Mouse (Mus musculus) megakaryocyte, adult 5-6 weeks (primary cell): ENCODE results near the gene Iqschfp. TPM values are rescaled to one million over a fixed set of nuclear protein-coding genes. Genes with fewer than 3 reads are reported as not detected.

Source experiments
- ATAC-seq: 2 replicates; pipeline ENCODE4 v1.8.0; 2016; ENCODE audit warnings: mild to moderate bottlenecking, inconsistent platforms; ENCODE audit not compliant: poor library complexity, severe bottlenecking
- total RNA-seq, 2 experiments: library from RNA; stranded (forward) in 1 of 2; stranded (reverse) in 1 of 2; fragments of 153-499, 151-499 nt in 1 of 2; fragments of 221-1000, 200-1000 nt in 1 of 2; gene quantifications; 2 replicates each; pipeline versions ENCODE4 v1.2.3 to v1.2.4; 2015 to 2017

The Iqschfp gene
- total RNA-seq, 2 experiments from 2014 or later = not detected

DNA sequence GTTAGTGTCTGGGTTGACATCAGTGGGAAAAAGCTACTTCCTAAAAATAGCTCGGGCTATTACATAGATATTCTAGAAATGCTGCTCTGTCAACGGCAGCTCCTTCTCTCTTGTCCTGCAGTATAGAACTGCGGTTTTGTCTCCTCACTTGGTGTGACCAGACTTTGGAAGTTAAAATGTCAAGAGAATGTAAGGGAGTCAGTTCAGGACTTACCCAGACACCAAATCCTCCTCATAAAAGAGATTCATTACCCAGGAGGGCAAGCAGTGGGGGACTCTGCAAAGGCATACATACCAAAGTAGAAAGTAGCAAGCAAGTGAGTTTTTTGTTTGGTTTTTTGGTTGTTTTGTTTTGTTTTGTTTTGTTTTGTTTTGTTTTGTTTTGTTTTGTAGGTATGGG lies 520.2 kb downstream of the Iqschfp start:
- ATAC-seq = no peak

DNA sequence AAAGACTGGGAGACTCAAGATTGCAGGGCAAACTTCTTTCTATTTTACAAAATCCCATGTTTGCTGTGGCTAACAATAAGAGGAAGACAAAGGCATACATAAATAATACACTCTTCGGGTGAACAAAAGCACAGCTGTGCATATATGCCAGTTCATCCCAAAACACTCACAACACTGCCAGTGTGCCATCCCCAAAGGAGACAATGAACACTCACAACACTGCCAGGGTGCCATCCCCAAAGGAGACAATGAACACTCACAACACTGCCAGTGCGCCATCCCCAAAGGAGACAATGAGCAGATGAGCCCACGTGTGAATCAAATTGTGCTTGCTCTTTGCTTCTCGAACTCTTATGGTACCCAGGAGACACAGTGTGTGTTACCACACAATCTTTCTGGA lies 527.8 kb downstream of the Iqschfp start:
- ATAC-seq = no peak

DNA sequence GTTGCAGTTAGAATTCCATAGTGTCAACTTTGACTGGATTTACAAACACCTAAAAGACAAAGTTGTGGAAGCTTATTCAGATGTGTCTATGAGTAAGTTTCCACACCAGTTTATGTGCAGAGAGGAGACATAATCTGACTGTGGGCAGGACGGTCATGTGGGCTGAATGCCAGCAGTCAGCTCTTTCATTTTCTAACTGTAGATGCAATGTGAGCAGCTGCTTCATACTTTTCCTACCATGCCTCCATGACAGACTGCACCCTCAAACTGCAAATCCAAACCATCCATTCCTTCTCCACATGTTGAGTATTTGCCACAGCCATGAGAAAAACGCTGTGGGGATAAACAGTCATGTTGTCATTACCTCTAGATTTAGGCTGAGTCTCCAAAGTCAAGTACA lies 528.9 kb downstream of the Iqschfp start:
- ATAC-seq = no peak

DNA sequence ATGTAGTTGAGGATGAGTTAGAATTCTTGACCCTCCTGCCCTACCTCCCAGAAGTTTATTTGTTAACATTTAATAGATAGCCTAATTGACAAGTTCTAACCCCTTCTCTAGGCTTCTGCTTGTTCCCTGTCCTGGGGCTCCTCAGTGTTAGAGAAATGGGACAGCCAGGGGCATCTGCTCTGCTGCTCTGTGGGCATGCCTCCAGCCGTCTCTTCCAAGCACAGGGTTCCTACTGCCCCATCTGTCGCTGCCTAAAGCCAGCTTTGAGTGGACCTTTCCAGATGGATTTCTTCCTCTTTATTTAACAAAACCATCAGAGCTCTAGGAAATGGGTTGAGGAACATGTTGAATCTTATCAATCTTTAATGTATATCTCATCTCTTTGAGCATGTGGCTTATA lies 529.8 kb downstream of the Iqschfp start:
- ATAC-seq = no peak

DNA sequence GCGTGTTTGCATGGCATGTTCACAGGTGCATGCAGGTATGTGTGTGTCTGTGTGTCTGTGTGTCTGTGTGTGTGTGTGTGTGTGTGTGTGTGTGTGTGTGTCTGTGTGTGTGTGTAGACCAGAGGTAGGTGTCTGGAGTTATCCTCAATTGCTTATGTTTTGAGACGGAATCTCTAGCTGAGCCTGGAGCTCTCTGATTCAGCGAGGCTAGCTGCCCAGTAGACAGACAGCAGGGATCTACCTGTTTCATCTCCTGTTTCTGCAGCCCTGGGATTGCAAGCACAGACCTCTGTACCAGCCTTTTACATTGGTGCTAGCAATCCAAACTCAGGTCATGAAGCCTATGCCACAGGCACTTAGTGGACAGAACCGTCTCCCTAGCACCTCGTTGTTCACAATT lies 536.0 kb downstream of the Iqschfp start:
- no peak for ATAC-seq

DNA sequence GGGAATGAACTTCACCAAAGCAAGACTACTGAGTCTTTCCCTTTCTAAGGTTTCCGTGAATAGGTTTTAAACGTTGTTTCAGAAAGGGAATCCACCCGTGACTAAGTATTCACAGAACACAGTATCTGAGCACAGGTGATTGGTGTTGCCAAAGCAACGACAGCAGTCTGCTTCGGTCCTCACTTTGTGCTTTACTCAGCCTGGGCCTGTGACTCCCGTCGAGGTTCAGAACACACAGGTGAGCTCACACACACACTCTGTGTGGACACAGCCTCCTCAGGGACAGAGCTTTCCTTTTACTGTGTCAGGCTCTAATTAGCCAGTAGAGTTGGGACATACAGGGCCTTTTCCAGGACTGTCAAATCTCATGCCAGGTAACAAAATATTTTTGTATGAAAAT lies 542.4 kb downstream of the Iqschfp start:
- ATAC-seq = no peak

DNA sequence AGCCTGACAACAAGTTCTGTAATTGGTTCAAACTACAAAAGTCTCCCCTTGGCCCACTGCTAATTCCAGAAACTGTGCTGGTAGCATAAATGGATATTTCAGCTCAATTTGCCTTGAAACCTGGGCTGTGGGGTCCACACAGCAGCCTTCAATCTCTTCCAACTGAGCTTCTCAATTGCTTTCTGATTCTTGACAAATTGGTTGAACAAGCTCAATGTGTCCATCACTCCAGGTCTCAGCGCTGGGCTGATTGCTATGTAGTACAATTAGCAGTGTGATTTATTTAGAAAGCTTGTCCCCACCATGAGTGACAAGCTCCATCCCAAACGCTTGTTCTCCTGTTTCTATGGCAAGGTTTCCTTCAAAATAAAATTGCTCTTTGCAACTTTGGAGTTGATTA lies 542.9 kb downstream of the Iqschfp start:
- ATAC-seq = no peak

DNA sequence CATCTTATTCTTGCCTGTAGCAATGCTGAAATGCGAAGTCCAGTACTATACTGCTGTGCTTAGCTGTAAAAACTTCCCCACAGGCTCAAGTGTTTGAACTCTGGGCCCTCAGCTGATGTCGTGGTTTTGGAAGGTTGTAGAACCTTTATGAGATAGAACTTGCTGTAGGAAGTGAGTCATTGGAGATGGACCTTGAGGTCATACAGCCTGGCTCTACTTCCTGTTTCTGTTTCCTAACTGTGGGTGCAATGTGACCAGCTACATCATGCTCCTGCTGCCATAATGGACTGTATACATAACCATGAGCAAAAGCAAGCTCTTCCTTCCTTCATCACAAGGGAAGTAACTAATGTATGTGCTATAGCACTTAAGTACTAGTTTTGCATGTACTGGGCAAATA lies 556.4 kb downstream of the Iqschfp start:
- ATAC-seq = no peak

DNA sequence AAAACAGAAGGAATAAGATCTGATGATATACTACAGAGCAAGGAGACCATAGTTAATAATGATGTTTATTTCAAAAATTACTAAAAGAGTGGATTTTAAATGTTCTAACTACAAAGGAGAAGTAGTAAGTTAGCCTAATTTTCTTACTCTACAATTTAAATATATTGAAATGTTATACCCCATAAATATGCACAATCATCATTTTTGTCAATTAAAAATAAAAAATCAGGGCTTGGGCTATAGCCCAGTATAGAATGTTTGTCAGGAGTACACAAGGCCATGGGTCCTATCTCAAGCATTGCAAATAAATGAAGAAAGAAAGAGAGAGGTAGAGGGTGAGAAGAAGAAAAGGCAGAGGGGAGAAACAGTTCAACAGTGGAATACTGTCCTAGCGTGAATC lies 559.6 kb downstream of the Iqschfp start:
- no peak for ATAC-seq

DNA sequence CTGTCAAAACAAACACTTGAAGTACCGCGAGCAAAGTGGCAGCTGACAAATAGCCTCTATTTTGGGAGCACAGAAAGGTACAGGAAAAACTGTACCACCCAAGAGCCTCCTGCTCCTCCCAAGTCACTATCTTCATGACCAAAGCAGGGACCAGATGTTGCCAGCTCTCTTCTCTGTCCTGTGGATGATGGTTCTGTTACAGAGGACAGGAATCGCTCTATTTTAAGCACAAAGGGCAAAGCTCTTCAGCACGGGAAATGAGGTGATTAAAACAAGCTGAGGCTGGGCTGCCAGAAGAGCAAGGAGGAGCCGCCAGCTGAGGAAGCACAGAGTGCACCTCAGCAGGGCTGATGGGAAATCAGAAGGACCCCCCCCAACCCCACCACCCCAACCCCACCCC lies 561.2 kb downstream of the Iqschfp start:
- no peak for ATAC-seq

DNA sequence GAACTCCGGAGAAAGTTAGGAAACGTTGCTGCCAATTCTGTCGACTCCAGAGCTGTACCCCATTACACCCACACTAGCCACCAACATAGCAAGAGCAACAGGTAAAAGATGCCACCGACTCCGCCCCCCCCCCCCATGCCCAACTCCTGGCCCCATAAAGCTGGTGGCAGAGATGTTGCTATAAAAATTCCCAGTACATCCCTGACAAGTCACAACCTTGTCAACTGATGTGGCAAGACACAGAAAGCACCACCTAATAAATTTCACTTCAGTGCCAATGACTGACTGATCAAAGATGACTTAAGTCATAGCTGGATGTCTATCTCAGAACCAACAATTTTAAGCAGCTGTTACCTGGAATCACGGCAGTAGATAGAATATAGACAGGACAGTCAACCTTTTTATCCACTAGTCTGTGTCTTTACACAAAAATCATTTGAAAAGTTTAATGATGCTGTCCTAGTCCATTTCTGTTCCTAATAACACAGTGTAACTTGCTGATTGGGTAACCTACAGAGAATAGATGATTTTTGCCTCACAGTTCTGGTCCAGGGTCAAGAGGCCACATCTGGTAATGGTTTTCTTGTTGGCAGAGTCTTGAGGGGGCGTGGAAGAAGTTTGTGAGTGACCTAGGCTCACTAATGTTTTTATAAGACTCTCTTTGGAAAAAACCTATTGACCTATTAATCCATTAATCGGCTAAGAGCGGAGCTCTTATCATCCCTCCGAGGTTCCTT lies 561.9 kb downstream of the Iqschfp start:
- ATAC-seq = no peak

DNA sequence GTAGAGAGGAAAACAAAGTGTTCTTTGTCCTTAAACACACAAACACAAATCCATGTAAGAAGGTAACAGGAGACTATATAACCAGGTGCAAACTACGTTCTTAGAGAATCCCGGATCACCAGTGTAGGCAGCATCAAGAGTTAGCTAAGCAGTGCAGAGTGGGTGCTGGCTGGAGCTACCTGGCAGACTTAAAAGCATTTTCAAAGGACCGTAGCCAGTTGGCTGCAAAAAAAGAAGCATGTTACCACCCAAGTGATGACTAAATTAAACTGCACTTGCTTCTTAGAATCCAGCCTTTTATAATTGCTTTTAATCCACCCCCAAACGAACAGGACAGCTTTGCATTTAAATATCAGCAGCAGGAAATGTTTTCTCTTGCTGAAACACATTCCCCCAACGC lies 574.6 kb downstream of the Iqschfp start:
- no peak for ATAC-seq

DNA sequence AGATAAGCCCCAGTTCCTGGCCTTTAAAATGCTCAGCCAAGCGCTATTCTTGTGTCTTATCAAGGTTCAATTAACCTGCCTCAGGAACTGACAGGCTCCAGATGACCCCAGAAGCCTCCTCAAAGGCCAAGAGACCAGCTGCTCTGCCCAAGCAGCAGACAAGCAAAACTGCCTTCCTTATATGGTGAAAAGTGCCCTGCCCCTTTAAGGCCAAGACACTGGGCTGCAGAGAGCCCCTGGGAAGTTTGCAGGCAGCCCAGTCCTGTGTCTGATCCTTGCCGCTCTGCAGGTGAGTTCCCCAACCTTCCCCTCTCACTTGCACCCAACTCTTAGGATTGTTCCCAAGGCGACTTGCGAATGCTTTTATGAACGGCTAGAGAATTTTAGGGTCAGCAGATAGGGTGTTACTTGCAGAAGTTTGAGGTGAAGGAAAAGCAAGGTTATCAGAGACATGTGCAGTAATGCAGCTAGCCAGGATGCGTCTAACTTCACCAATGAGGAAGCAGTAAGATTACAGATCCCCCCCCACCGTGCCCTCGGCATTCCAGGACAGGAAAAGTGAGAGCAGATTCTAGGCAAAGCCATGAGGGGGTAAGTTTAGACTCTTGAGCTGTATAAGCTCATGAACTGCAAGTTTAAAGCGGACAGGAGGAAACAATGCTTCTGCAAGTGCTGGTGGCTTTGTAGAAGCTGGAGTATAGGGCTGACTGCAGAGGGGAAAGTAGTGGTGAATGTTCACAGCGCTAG lies 576.1 kb downstream of the Iqschfp start:
- ATAC-seq = no peak

DNA sequence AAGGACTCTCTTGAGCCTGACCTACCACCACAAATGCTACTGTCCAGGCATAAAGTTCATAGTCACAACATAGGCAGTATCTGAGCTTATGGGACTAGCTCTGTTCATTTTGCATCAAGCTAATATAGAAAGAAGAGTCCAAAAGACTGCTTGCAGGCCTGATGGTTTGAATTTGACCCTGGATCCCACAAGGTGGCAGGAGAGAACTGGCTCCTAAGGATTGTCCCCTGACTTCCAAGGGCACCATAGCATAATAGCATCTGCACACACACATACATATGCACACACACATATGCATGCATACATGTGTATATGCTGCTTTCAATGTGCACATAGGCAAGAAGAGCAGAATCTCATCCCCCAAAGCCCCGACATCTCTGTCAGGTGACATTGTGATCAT lies 577.6 kb downstream of the Iqschfp start:
- ATAC-seq = no peak

DNA sequence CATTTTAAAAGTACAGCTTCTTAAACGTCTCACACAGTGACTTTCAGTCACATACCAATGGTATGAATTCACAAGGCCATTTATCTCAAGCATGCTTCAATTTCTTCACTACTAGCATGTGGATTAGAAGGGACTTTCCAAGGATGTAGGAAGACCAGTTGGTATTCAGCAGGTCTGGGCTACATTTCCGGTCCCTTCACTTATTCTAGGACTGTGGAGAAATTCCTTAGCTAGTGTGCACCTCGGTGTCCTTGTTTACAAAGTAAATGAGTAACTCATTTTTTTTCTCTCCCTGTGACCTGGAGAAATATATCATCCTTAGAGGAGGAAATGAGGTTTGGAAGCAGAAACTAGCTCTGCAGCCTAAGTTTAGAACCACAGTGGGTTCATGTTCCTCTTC lies 578.0 kb downstream of the Iqschfp start:
- no peak for ATAC-seq

DNA sequence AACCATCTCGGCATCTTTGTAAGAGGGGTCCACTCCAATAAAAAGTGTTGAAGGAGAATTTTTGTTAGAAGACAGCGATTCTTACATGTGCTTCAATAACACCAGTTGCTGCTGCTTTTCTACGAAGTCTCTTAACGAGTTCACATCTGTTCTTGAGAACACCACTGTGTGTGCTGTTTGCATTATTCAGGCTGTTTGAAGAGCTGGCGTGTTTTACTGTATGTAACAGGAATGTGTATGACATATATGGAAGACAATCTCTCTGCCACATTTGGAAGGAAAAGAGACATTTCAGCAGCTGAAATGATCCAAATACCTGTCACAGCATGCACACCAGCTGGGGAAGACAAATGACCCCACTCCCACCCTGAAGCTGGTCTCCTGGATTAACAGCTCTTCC lies 578.6 kb downstream of the Iqschfp start:
- no peak for ATAC-seq

DNA sequence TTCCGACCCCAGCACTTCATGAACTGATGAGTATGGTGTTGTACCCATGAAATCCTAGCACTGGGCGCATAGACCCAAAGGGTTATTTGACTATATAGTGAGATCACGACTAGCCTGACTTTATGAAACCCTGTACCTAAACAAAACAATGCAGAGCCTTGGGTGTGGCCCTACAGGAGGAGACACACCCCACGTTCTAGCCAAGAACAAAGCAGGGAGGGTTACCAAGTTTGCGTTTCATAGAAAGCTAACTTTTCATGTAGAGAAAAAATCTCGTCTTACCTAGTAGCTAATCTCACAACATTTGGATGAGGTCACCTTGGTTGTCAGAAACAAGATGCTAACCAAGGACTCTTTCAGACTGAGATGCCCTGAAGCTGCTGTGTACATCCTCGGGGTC lies 584.3 kb downstream of the Iqschfp start:
- no peak for ATAC-seq

DNA sequence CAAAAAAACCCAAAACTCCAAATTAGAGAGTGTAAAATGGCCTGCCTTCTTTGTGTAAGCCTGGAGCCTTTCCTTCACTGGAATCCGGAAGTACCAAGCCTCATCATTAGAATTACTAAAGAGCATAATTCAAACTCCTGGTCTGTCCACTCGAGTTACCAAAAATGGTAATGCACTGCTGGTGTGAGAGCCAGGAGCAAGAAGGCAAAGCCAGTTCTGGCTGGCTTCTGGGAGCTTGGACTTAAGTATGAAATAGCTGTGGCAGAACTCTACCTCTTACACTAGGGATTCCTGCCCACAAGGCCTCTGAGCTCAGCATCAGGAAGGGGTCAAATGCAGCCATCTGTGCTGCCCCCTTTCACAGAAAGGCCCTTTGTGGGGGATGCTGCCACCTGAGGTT lies 585.4 kb downstream of the Iqschfp start:
- ATAC-seq = no peak

DNA sequence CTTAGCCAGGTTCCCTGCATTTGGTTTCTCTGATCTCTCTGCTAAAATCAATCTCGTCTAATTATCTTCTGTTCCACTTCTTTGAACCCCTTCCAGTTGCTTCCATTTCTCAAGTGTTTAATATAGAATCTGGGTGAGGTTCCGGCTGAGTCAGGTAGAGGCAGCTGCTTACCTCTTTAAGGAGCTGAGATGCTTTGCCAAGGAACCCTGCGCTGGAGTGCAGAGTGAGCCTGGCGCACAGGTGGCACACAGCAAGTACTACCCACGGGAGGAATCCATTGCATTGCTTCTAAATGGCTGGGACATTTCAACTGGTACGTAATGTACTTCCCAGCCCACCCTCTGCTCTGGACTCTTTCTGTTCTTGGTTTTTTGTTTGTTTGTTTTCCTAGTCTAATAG lies 587.2 kb downstream of the Iqschfp start:
- no peak for ATAC-seq

DNA sequence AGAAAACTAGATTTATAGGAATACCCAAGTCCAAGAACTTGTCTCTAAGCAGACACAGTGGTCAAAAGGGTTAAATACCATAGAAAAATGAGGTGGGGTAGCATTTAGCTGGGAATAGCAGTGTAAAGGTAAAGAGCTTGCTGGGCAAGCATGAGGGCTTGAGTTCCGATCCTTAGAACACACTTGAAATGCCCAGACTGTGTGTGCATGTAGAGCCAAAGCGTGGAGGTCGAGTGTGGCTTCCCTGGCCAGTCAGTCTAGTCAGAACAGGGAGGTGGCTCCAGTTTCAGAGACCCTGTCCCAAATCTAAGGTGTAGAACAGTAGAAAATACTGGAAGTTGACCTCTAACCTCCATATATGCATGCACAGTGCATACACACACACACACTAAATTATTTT lies 591.5 kb downstream of the Iqschfp start:
- no peak for ATAC-seq

DNA sequence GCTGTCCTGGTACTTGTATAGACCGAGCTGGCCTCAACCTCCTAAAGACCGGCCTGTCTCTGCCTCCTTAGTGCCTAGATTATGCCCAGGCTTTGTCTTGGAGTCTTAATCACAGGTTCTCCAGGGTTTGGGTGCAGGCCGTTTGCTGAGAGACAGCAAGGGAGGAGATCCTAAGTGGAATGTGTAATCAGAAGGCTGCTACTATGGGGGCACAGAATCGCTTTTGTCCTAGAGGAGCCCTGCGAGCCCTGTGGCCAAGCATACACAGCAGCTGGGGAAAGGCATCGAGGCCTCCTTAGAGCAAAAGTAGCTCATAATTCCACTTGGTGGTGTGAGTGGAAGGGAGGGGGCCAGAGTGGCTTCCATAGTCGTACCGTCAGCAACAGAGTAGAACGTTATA lies 592.0 kb downstream of the Iqschfp start:
- no peak for ATAC-seq

DNA sequence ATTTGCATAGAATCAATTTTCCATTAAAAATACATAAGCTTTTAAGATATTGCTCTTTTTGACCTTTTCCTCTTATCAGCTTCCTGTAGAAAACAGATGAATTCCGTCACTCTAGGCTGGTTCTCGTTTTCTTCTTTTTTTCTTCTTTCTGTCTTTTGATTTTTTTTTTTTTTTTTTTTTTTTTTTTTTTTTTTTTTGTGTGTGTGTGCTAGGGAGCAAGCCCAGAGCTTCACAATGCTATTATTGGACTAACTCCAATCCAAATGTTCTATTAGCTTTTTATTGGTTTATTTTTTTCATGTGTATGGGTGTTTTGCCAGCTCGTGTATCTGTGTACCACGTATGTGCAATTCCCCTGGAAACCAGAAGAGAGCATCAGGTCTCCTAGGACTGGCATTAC lies 592.5 kb downstream of the Iqschfp start:
- ATAC-seq = no peak

DNA sequence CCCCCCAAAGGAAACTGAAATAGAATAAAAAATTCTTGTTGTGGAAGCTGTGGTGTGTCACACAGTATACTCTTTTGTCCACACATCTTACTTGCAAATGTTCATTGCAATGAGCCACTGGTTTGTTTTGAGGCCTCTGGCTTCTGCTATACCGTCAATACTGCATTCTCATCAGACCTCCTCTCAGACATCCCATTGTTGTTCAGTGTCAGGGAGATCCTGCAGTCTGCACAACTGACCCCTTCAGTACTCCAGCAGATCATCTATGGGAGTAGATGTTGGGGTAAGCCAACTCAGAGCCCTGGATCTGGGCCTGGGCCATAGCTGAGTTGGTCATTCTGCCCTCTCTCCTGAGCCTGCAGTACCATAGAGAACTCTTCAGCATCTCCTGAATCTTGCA lies 595.6 kb downstream of the Iqschfp start:
- no peak for ATAC-seq
